Mouse (Mus musculus): ENCODE measurements around the gene Gm49405. TPM values are rescaled to one million over a fixed set of nuclear protein-coding genes. Genes with fewer than 3 reads are reported as not detected.
"Not testable (repeated sequence)": the region's sequence is repeated elsewhere in the genome, so short reads cannot be mapped to it uniquely, and the experiment has no call there.

Gene Gm49405
- polyA plus RNA-seq, 1 experiment from 2014 or later, result 4.5 TPM

- Histone ChIP-seq H3K27me3 (no peaks in the 10 kb centered on the region), H3K4me3 (no peak overlapping the region), H3K9me3 (no peaks in the 10 kb centered on the region), H3K9ac (no peak overlapping the region), H3K36me3 (no peaks in the 10 kb centered on the region), H3K4me2 (replicated peaks) (no peak overlapping the region), H3K4me1 (no peaks in the 10 kb centered on the region), H3K27ac (no peak overlapping the region)
- ATAC-seq (ENCODE audit: low FRiP score, low read depth), result no peak
- WGBS, result 68% methylated on average over 11 of the region's 11 CpGs
Observed at GRCm38 (mm10) chr19:3966330-3967075, 33.9 kb upstream of the Gm49405 start.

GRCm38 (mm10) chr19:3967258-3967657 is 33.2 kb upstream of the Gm49405 start:
- Histone ChIP-seq H3K9me3 (no peaks in the 10 kb centered on the region), H3K9ac (no peak overlapping the region), H3K27ac (no peak overlapping the region), H3K36me3 (no peaks in the 10 kb centered on the region), H3K4me2 (replicated peaks) (no peak overlapping the region), H3K27me3 (no peaks in the 10 kb centered on the region), H3K4me1 (peaks cover 2% of the 10 kb centered on the region; the same call in 1 of the 2 replicates), H3K4me3 (no peak overlapping the region)
- ATAC-seq (ENCODE audit: low FRiP score, low read depth), result no peak
- 49% methylated on average over 3 of the region's 3 CpGs for WGBS

DNA sequence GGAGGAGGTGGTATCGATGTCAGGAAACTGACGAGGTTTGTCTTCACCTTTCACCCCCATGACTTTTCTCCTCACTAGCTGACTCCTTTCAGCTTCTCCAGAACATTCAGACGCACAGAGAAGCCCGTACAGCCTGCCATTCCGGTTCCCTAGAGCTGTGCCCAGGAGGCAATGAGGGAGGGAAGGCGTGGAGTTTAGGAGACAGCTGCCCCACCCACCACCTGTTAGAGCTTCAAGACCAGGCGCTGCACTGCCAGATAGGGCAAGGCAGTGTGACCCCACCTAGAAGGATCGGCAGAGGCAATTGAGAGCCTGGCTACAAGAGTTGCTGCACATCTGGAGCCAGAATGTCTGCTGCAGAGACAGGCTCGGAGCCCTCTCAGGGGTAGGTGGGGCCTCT is 28.2 kb upstream of the Gm49405 start, which contains the start of gene Aldh3b2:
Aldh3b2 (plus strand) TSS at position 100 of the 400 bp plus-strand sequence.
- Histone ChIP-seq H3K27ac (no peak within 1 kb of the TSS), H3K4me3 (no peak within 1 kb of the TSS), H3K4me2 (replicated peaks) (no peak within 1 kb of the TSS), H3K36me3 (no peaks in the 10 kb centered on the region), H3K27me3 (no peaks in the 10 kb centered on the region), H3K9ac (no peak within 1 kb of the TSS), H3K4me1 (peaks cover 5% of the 10 kb centered on the region; the same call in 1 of the 2 replicates), H3K9me3 (no peaks in the 10 kb centered on the region)
- ATAC-seq (ENCODE audit: low FRiP score, low read depth), result no peak
- 17% methylated on average over 9 of the region's 9 CpGs for WGBS

GRCm38 (mm10) chr19:3974608-3975007 is 25.8 kb upstream of the Gm49405 start:
- not testable (repeated sequence) for H3K36me3 ChIP-seq; H3K9me3 ChIP-seq; H3K4me3 ChIP-seq; ATAC-seq (ENCODE audit: low FRiP score, low read depth); H3K9ac ChIP-seq; H3K4me2 ChIP-seq (replicated peaks); H3K27me3 ChIP-seq; H3K27ac ChIP-seq; H3K4me1 ChIP-seq
- 80% methylated on average over 6 of the region's 6 CpGs for WGBS

DNA sequence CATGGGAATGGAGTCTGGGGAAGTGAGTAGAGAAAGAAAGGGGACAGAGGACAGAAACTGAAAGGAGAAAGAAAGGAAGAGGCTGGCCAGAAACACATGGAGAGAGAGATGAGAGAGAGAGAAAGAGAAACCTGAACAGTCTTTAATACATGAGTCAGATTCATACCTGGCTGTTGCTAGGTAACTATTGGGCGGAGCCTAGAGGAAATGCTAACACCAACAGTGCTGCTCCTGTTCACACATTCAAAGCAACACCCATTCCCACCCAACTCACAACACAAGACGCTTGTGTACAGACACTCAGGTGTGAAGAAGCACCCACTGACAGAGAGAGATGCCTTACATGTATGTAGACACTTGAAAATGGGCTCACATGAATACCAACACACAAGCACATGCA is 24.6 kb upstream of the Gm49405 start:
- Histone ChIP-seq H3K27me3 (no peaks in the 10 kb centered on the region), H3K9me3 (no peaks in the 10 kb centered on the region), H3K9ac (no peak overlapping the region), H3K4me3 (no peak overlapping the region), H3K4me1 (peaks cover 9% of the 10 kb centered on the region; the same call in 1 of the 2 replicates), H3K4me2 (replicated peaks) (no peak overlapping the region), H3K27ac (no peak overlapping the region), H3K36me3 (no peaks in the 10 kb centered on the region)
- ATAC-seq (ENCODE audit: low FRiP score, low read depth), result no peak
- WGBS, result 64% methylated on average over 2 of the region's 2 CpGs

- peaks cover 19% of the 10 kb centered on the region for H3K4me1 ChIP-seq
- 12% methylated on average over 4 of the region's 4 CpGs for WGBS
Observed at GRCm38 (mm10) chr19:3980309-3980708, 20.1 kb upstream of the Gm49405 start.

DNA sequence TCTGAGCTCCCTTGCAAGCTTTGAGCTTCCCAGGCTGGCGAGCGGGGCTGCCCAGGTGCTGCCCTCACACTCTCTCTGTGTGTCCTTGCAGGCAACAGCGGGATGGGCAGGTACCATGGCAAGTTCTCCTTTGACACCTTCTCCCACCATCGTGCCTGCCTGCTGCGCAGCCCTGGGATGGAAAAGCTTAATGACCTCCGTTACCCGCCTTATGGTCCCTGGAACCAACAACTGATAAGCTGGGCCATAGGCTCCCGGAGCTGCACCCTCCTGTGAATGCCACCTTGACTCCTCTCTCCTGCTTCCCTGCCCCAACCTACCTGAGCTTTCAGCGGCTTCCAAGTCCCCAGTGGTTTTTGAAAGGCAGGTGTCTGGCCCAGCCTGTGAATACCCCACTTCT is 19.5 kb upstream of the Gm49405 start:
- Histone ChIP-seq H3K4me1 (peaks cover 23% of the 10 kb centered on the region), H3K4me3 (no peak overlapping the region), H3K27me3 (no peaks in the 10 kb centered on the region), H3K9me3 (no peaks in the 10 kb centered on the region), H3K9ac (no peak overlapping the region), H3K4me2 (replicated peaks) (no peak overlapping the region), H3K36me3 (no peaks in the 10 kb centered on the region), H3K27ac (no peak overlapping the region)
- ATAC-seq (ENCODE audit: low FRiP score, low read depth), result no peak
- WGBS, result 67% methylated on average over 9 of the region's 9 CpGs

More at GRCm38 (mm10) chr19:3980309-3980708, 20.1 kb upstream of the Gm49405 start:
- Histone ChIP-seq H3K9ac (0 out of 2 replicates have a peak overlapping the region, but pooled peaks have one; percentile 21), H3K36me3 (no peaks in the 10 kb centered on the region), H3K4me3 (no peak overlapping the region), H3K9me3 (no peaks in the 10 kb centered on the region), H3K27me3 (no peaks in the 10 kb centered on the region), H3K27ac (no peak overlapping the region), H3K4me2 (replicated peaks) (no peak overlapping the region)
- peak; percentile 50 for ATAC-seq (ENCODE audit: low FRiP score, low read depth)

DNA sequence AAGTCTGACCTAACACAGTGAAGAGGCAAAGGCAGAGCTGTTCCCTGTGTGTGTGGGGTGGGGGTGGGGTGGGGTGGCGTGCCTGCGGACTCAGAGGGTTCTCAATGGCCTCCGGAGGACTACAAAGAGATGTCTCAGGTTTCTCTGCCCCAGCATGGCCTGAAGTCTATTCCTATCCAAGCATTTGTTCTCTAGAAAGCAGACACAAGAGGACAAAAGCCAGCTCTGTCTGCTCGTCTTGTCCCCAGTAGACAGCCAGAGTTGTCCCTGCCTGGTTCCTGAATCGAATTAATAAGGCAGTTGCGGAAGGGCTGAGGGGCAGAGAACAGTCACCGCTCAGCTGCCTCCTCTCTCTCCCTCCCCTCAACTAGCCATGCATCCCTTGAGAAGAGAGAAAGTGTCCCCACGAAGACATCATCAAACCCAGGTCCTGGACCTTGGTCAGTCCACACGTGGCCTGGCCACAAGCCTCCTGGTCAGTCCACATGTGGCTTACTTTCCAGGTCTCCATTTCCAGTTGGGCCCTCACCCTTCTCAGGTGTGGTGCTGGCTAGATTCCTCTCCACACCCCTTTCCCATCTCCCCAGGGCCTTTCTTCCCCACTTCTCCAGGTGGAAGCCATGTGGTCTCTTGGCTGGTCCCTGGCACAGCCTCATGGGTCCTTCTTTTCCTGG is 16.8 kb upstream of the Gm49405 start:
- Histone ChIP-seq H3K9me3 (no peaks in the 10 kb centered on the region), H3K27me3 (no peaks in the 10 kb centered on the region), H3K36me3 (no peaks in the 10 kb centered on the region), H3K4me3 (no peak overlapping the region), H3K27ac (peak overlapping the region; percentile 52; the same call in 1 of the 2 replicates), H3K9ac (no peak overlapping the region), H3K4me2 (replicated peaks) (no peak overlapping the region), H3K4me1 (peaks cover 37% of the 10 kb centered on the region)
- 45% methylated on average over 9 of the region's 9 CpGs for WGBS
- ATAC-seq (ENCODE audit: low FRiP score, low read depth), result no peak

DNA sequence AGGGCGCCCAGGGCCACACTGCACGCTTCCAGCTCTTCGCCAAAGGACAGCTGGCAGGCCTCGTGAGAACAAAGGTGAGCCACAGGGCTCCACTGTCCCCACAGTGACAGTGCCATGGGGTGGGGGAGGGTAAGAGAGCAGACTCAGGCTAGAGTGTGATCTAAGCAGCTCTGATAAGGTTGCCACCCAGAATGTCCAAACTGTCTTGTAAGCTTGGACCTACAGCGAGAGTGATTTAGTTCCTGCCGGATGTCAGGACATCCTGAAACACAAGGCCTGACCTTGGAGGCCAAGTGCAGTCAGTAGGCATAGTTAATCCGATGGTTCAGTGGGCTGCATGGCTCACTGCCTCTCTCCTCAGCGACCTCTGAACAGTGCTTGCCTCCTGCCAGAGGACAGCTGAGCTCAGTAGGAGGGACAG is 15.2 kb upstream of the Gm49405 start:
- no peak for ATAC-seq (ENCODE audit: low FRiP score, low read depth)
- H3K27ac ChIP-seq, result peak overlapping the region; percentile 44; the same call in 1 of the 2 replicates

DNA sequence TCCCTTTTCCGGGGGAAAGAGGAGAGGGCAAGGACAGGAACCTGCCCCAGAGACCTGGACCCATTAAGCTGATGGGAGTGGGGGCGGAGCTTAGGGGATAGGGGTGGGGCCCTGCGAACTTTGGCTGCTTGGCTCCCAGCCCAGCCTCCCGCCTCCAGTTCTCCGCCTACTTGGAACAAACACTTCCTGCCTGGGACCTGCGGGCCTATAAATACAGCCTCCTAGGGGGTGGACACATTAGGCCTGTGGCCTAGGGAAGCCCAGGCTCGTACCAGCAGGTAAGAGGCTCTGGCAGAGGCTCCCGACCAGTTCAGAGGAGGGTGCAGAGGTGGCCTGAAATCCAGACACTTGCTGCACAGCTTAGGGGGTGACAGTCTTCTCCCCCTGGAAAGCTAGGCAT is 14.1 kb upstream of the Gm49405 start, which contains the start of gene Acy3:
Acy3 (plus strand) TSS at position 237 of the 400 bp plus-strand sequence.
- Histone ChIP-seq H3K9me3 (no peaks in the 10 kb centered on the region), H3K4me3 (no peak within 1 kb of the TSS), H3K36me3 (no peaks in the 10 kb centered on the region), H3K27ac (peak within 1 kb of the TSS; percentile 58; the same call in 1 of the 2 replicates), H3K9ac (peak within 1 kb of the TSS; percentile 43; the same call in 1 of the 2 replicates), H3K4me2 (replicated peaks) (peak within 1 kb of the TSS; percentile 41), H3K27me3 (no peaks in the 10 kb centered on the region), H3K4me1 (peaks cover 34% of the 10 kb centered on the region)
- 5% methylated on average over 8 of the region's 8 CpGs for WGBS
- peak; percentile 68; the same call in 1 of the 2 replicates for ATAC-seq (ENCODE audit: low FRiP score, low read depth)

More for the DNA sequence above, 15.2 kb upstream of the Gm49405 start:
- H3K27me3 ChIP-seq, result no peaks in the 10 kb centered on the region
- H3K4me3 ChIP-seq, result no peak overlapping the region
- H3K4me1 ChIP-seq, result peaks cover 34% of the 10 kb centered on the region
- H3K9me3 ChIP-seq, result no peaks in the 10 kb centered on the region
- H3K4me2 ChIP-seq (replicated peaks), result no peak overlapping the region
- WGBS, result 41% methylated on average over 8 of the region's 8 CpGs
- H3K9ac ChIP-seq, result no peak overlapping the region
- H3K36me3 ChIP-seq, result no peaks in the 10 kb centered on the region

DNA sequence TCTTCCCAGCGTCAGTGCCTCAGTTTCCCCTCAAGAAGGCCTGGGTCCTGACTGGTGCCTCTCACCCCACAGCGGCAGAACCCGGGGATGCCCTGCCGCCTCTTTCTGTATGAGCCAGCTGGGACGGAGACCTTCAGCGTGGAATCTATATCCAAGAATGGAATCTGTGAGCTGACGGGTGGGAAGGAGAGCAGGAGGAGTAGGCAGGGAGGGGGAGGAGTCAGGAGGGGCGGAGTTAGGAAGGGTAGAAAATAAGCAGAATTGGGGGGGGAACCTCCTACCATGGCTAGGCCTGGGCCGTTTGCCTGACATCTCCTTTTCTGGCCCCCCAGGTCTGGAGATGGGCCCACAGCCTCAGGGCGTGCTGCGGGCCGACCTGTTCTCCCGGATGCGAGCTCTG is 12.4 kb upstream of the Gm49405 start:
- ATAC-seq (ENCODE audit: low FRiP score, low read depth), result no peak
- WGBS, result 86% methylated on average over 14 of the region's 14 CpGs
- Histone ChIP-seq H3K4me3 (no peak overlapping the region), H3K9ac (no peak overlapping the region), H3K4me2 (replicated peaks) (no peak overlapping the region), H3K9me3 (no peaks in the 10 kb centered on the region), H3K36me3 (no peaks in the 10 kb centered on the region), H3K4me1 (peaks cover 34% of the 10 kb centered on the region), H3K27me3 (no peaks in the 10 kb centered on the region), H3K27ac (no peak overlapping the region)

- 94% methylated on average over 4 of the region's 4 CpGs for WGBS
Observed at GRCm38 (mm10) chr19:3988750-3989149, 11.7 kb upstream of the Gm49405 start.

More at GRCm38 (mm10) chr19:3988750-3989149, 11.7 kb upstream of the Gm49405 start:
- no peak overlapping the region for H3K4me3 ChIP-seq
- no peaks in the 10 kb centered on the region for H3K36me3 ChIP-seq
- no peak overlapping the region for H3K9ac ChIP-seq
- H3K4me1 ChIP-seq, result peaks cover 32% of the 10 kb centered on the region
- H3K9me3 ChIP-seq, result no peaks in the 10 kb centered on the region
- no peak overlapping the region for H3K27ac ChIP-seq
- ATAC-seq (ENCODE audit: low FRiP score, low read depth), result no peak
- no peaks in the 10 kb centered on the region for H3K27me3 ChIP-seq
- no peak overlapping the region for H3K4me2 ChIP-seq (replicated peaks)

Data from limb, embryonic 13.5 days (tissue).